Mouse (Mus musculus): ENCODE measurements around the gene Trpv6. TPM values are rescaled to one million over a fixed set of nuclear protein-coding genes. Genes with fewer than 3 reads are reported as not detected.

The Trpv6 gene
- total RNA-seq (2021) = not detected
- long read RNA-seq, experiment 1 = 0 reads
- long read RNA-seq, experiment 2 = 0 reads

- intact Hi-C loops (cut with DNase I; ENCODE audit: low total_unique reads) = no loop called here
- no peak for DNase-seq
These were observed at the start of gene Trpv6 for GRCm38 (mm10) chr6:41636178-41636577. TSS of gene Trpv6 (minus strand) at chr6:41636405.

GRCm38 (mm10) chr6:41685596-41685995, 49.4 kb upstream of the Trpv6 start:
- intact Hi-C loops (cut with DNase I; ENCODE audit: low total_unique reads) = no loop called here
- DNase-seq = no peak

GRCm38 (mm10) chr6:41684911-41685310, 48.7 kb upstream of the Trpv6 start:
- DNase-seq = no peak
- intact Hi-C loops (cut with DNase I; ENCODE audit: low total_unique reads) = no loop called here

GRCm38 (mm10) chr6:41684131-41684530, 47.9 kb upstream of the Trpv6 start, which contains the start of gene Llcfc1:
TSS of gene Llcfc1 (plus strand) at chr6:41684431.
- intact Hi-C loops (cut with DNase I; ENCODE audit: low total_unique reads) = no loop called here
- no peak for DNase-seq

GRCm38 (mm10) chr6:41681656-41682055, 45.5 kb upstream of the Trpv6 start:
- no peak for DNase-seq
- intact Hi-C loops (cut with DNase I; ENCODE audit: low total_unique reads) = no loop called here

- intact Hi-C loops (cut with DNase I; ENCODE audit: low total_unique reads) = no loop called here
- no peak for DNase-seq
These were observed 44.5 kb upstream of the Trpv6 start, which contains the start of gene Trpv5 for GRCm38 (mm10) chr6:41680669-41681068. TSS of gene Trpv5 (minus strand) at chr6:41680769.

- DNase-seq = no peak
- intact Hi-C loops (cut with DNase I; ENCODE audit: low total_unique reads) = no loop called here
These were observed 40.3 kb upstream of the Trpv6 start for GRCm38 (mm10) chr6:41676530-41676929.

- DNase-seq = no peak
- intact Hi-C loops (cut with DNase I; ENCODE audit: low total_unique reads) = no loop called here
These were observed 26.1 kb upstream of the Trpv6 start for GRCm38 (mm10) chr6:41662320-41662719.

GRCm38 (mm10) chr6:41658487-41658886, 22.3 kb upstream of the Trpv6 start:
- intact Hi-C loops (cut with DNase I; ENCODE audit: low total_unique reads) = no loop called here

GRCm38 (mm10) chr6:41654648-41655047, 18.4 kb upstream of the Trpv6 start:
- intact Hi-C loops (cut with DNase I; ENCODE audit: low total_unique reads) = no loop called here

More at GRCm38 (mm10) chr6:41658487-41658886, 22.3 kb upstream of the Trpv6 start:
- DNase-seq = no peak

GRCm38 (mm10) chr6:41653173-41653572, 17.0 kb upstream of the Trpv6 start:
- no peak for DNase-seq
- intact Hi-C loops (cut with DNase I; ENCODE audit: low total_unique reads) = no loop called here

More at GRCm38 (mm10) chr6:41654648-41655047, 18.4 kb upstream of the Trpv6 start:
- no peak for DNase-seq

GRCm38 (mm10) chr6:41646672-41647071, 10.5 kb upstream of the Trpv6 start:
- intact Hi-C loops (cut with DNase I; ENCODE audit: low total_unique reads) = no loop called here
- DNase-seq = no peak

GRCm38 (mm10) chr6:41646220-41646619, 10.0 kb upstream of the Trpv6 start:
- intact Hi-C loops (cut with DNase I; ENCODE audit: low total_unique reads) = no loop called here
- no peak for DNase-seq

GRCm38 (mm10) chr6:41643227-41643626, 7.0 kb upstream of the Trpv6 start:
- intact Hi-C loops (cut with DNase I; ENCODE audit: low total_unique reads) = no loop called here
- no peak for DNase-seq

- DNase-seq = no peak
- intact Hi-C loops (cut with DNase I; ENCODE audit: low total_unique reads) = no loop called here
These were observed 6.6 kb upstream of the Trpv6 start for GRCm38 (mm10) chr6:41642765-41643164.

GRCm38 (mm10) chr6:41641173-41641866, 5.1 kb upstream of the Trpv6 start:
- intact Hi-C loops (cut with DNase I; ENCODE audit: low total_unique reads) = no loop called here
- no peak for DNase-seq

- DNase-seq = no peak
- intact Hi-C loops (cut with DNase I; ENCODE audit: low total_unique reads) = no loop called here
These were observed 4.2 kb upstream of the Trpv6 start for GRCm38 (mm10) chr6:41640449-41640848.

- intact Hi-C loops (cut with DNase I; ENCODE audit: low total_unique reads) = no loop called here
These were observed 1.8 kb upstream of the Trpv6 start for GRCm38 (mm10) chr6:41637927-41638506.

GRCm38 (mm10) chr6:41637393-41637792, 1.2 kb upstream of the Trpv6 start:
- intact Hi-C loops (cut with DNase I; ENCODE audit: low total_unique reads) = no loop called here
- DNase-seq = no peak

More at GRCm38 (mm10) chr6:41637927-41638506, 1.8 kb upstream of the Trpv6 start:
- DNase-seq = no peak

- intact Hi-C loops (cut with DNase I; ENCODE audit: low total_unique reads) = no loop called here
- DNase-seq = no peak
These were observed 994 bp downstream of the Trpv6 start for GRCm38 (mm10) chr6:41635211-41635610.

GRCm38 (mm10) chr6:41631549-41631948, 4.7 kb downstream of the Trpv6 start:
- intact Hi-C loops (cut with DNase I; ENCODE audit: low total_unique reads) = no loop called here
- DNase-seq = no peak

All from gastrocnemius, postnatal 14 days (tissue).